Mouse (Mus musculus) cerebellum, adult 2 months (tissue): ENCODE data around the gene Gm49661. TPM values are rescaled to one million over a fixed set of nuclear protein-coding genes. Genes with fewer than 3 reads are reported as not detected.

Experiments used
- DNase-seq, 2 experiments: peaks; one replicate each; pipeline ENCODE4 v3.0.0; 2021
- H3K27ac ChIP-seq: fragments of 200-500 bp; 2 replicates; pipeline ENCODE4 v1.5.1; 2012; ENCODE audit warnings: low read length, control low read depth, inconsistent platforms; ENCODE audit not compliant: insufficient read depth
- H3K27me3 ChIP-seq: fragments of 200-500 bp; 2 replicates; pipeline ENCODE4 v1.6.1; 2012; ENCODE audit warnings: inconsistent platforms, mild to moderate bottlenecking, low read length, moderate library complexity; ENCODE audit not compliant: control insufficient read depth, insufficient read depth
- H3K4me1 ChIP-seq: fragments of 200-500 bp; 2 replicates; pipeline ENCODE4 v1.6.1; 2011; ENCODE audit warnings: low read length; ENCODE audit not compliant: control insufficient read depth, insufficient read depth
- H3K4me3 ChIP-seq: fragments of 200-500 bp; replicated peaks from 2 replicates; pipeline ENCODE3; 2011; ENCODE audit warnings: mild to moderate bottlenecking, low read depth, low read length, control low read depth; ENCODE audit not compliant: insufficient read depth
- CTCF ChIP-seq: fragments of 200-500 bp; IDR thresholded peaks from 2 replicates; pipeline ENCODE4 v1.5.1; 2011; ENCODE audit warnings: low read depth, mild to moderate bottlenecking, control low read depth, low read length, moderate library complexity, borderline replicate concordance; ENCODE audit not compliant: insufficient read depth
- POLR2A ChIP-seq: fragments of 200-500 bp; IDR thresholded peaks from 2 replicates; pipeline ENCODE4 v1.6.1; 2011; ENCODE audit warnings: low read length, control low read depth, borderline replicate concordance; ENCODE audit not compliant: insufficient read depth
- WGBS: fragments of 180-500 bp; shearing (Covaris S2); methylation state at CpG from one replicate; pipeline ENCODE4 v1.1.7; 2018; 5-methylcytosine and 5-hydroxymethylcytosine counted together
- polyA plus RNA-seq: library from polyadenylated mRNA; depleted of rRNA; stranded (reverse); fragments of >200 nt; gene quantifications from 2 replicates; pipeline ENCODE4 v1.2.3, GENCODE M21; 2012

Gm49661 gene
- polyA plus RNA-seq, 1 experiment = not detected

DNA sequence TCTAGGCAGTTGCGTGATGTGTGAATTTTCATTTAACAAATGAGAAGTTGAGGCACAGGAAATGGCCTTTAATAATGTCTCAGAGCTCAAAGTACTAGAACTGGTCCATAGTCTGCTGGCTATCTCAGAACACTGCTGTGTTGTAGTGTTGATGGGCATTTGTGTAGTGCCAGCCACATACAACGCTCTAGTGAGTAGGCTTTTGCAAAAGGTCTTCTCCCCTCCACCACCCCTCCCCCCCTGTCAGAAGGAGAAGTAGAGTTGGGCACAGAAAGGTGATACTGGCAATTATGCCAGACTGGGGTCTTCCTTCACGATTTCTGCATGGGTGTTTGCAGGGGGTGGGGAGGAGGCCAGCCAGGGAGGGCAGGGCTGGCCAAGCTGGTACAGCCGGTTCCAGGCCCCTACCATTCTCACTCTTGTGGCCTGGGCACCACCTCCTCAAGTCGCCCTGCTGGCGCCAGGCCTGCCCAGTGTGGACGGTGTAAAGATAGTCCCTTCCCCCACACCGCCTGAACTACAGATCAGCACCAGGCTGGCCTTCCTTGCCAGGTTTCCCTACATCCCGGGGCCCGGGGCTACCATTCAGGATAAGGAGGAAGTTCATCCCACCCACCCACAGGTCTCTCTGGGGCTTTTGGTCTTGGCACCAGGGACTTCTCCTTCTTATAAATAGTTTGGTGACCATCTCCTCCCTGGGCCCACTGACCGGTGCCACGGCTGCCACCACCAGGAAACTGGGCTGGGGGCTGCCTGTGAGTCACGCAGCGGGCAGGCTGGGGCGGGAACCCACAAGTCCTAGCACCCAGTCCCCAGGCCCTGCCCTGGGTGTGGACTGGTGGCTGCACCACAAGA, 12.6 kb upstream of the Gm49661 start:
- Histone ChIP-seq H3K4me3 (no peak overlapping the region), H3K27ac (no peak overlapping the region), H3K4me1 (peaks cover 5% of the 10 kb centered on the region), H3K27me3 (no peaks in the 10 kb centered on the region)
- WGBS = 61% methylated on average over 15 of the region's 15 CpGs
- peak in 1 of 2 experiments; percentile 14 for DNase-seq
- TF ChIP-seq CTCF = no peak
- no peak for TF ChIP-seq POLR2A

DNA sequence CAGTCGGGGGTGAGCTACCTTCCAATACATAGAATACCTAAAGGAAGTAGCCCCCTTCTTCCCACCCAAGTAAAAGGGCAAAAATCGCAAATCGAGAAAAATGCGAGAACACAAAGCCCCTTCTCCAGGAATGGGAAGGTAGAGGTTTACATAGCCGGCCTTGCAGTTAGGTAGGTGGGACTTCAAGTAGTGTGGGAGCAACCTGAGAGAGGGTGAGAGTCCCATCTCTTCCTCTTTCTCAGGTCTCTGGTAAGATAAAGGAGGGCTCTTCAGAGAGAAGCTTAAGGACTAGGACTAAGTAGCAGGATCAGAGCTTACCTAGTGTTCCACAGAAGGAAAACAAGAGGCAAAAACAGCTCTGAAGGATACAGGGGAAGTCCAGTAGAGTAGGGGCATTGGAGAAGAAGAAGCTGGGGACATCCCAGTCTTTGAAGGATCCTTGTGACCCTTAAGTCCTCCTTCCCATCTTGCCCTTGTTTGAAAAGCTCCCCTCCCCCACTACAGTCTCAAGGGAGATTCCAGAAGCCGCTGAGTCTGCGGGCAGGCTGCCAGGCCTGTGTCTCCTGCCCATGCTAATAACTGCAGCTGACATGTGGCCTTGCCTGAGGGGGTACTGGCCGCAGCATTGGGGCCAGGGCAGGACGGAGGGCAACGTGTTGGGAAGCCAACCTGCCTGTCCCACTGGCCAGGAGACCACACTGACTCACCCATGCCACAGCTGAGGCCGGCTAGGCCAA, 11.6 kb upstream of the Gm49661 start:
- 32% methylated on average over 11 of the region's 11 CpGs for WGBS
- no peak for TF ChIP-seq POLR2A
- no peak for TF ChIP-seq CTCF
- H3K4me1 ChIP-seq = peaks cover 3% of the 10 kb centered on the region; the same call in 1 of the 2 replicates
- H3K27me3 ChIP-seq = no peaks in the 10 kb centered on the region
- H3K27ac ChIP-seq = no peak overlapping the region
- H3K4me3 ChIP-seq = no peak overlapping the region
- peak; percentile 57 to 64 for DNase-seq

DNA sequence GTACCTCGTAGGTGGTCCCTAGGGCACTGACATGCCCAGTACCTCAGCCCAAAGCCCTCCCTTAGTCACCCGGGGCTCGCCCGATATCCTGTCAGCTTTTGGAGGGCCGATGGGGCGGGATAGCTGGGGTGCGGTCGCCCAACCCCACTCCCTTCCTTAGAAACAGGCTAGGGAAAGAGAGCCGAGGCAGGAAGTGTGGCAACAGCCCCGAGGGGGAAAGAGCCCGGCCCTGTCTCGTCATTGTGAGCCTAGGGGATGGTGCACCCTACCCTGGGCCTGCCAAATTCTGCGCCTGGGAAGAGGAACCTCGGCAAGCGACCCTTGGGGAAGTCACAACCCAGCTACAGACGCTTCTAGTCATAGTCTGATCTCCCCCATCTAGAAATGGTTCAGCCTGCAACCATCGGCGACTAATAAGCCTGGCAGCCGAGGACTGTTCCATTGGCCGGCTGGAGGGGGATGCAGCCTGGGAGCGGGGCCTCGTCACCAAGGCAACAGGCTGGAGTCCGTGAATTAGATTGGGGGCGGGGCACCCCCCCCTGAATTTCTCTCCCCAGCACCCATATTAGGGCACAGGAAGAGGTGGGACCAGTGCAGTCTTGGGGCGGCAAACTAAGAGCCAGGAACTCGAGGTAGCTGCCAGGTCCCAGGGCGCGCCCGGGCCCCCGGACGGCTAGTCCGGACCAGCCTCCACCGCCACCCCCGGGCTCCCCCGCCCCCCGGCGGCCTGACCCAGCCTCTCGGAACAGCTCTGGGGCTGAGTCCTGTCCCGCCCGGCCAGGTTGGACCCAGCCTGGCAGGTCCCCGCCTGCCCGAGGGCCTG, 10.6 kb upstream of the Gm49661 start:
- H3K4me1 ChIP-seq = peaks cover 3% of the 10 kb centered on the region; the same call in 1 of the 2 replicates
- TF ChIP-seq POLR2A (no peak), CTCF (no peak)
- H3K27me3 ChIP-seq = no peaks in the 10 kb centered on the region
- peak overlapping the region; percentile 4; the same call in 1 of the 2 replicates for H3K27ac ChIP-seq
- WGBS = 4% methylated on average over 42 of the region's 42 CpGs
- DNase-seq = peak; percentile 90 to 91
- peak overlapping the region; percentile 55 for H3K4me3 ChIP-seq

DNA sequence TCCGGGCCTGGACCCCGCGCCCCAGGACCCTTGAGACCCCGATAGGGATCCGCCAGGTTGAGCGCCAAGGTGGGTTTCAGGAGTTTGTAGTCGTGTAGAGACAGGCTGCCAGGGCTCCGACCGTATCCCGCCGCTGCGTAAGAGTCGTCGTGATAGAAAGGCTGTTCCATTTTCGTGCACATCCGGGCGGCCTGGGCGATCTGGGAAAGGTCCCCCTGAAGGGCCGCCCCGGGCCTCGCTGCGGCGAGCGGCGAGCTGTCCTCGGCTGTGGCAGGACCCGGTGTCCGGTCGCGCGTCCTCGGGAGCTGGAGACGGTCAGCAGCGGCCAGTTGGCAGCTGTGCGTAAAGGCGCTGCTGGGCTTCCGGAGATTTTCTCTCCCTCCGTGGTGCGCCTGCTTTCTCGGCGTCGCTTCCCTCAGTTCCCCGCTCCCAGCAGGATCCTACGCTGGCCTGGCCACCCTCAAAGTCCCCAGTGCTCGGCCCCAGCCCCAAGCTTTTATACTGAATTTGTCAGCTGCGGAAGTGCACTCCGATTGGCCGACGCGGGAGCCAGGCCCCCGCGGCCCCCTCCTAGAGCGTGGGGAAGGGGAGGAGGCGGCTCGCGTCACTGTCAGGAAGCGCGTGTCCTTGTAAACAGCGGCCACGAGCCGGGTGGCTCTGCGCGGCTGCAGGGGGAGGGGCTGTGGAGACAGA, 9.2 kb upstream of the Gm49661 start, which contains the start of gene Junb:
Junb (minus strand) TSS at position 471 of the 693 bp plus-strand sequence.
- Histone ChIP-seq H3K27me3 (no peaks in the 10 kb centered on the region), H3K27ac (peak within 1 kb of the TSS; percentile 82), H3K4me1 (peaks cover 3% of the 10 kb centered on the region), H3K4me3 (peak within 1 kb of the TSS; percentile 54)
- TF ChIP-seq CTCF = no peak
- TF ChIP-seq POLR2A = peak; percentile 99
- DNase-seq = peak; percentile 91 to 94
- under 1% methylated on average over 63 of the region's 63 CpGs for WGBS

DNA sequence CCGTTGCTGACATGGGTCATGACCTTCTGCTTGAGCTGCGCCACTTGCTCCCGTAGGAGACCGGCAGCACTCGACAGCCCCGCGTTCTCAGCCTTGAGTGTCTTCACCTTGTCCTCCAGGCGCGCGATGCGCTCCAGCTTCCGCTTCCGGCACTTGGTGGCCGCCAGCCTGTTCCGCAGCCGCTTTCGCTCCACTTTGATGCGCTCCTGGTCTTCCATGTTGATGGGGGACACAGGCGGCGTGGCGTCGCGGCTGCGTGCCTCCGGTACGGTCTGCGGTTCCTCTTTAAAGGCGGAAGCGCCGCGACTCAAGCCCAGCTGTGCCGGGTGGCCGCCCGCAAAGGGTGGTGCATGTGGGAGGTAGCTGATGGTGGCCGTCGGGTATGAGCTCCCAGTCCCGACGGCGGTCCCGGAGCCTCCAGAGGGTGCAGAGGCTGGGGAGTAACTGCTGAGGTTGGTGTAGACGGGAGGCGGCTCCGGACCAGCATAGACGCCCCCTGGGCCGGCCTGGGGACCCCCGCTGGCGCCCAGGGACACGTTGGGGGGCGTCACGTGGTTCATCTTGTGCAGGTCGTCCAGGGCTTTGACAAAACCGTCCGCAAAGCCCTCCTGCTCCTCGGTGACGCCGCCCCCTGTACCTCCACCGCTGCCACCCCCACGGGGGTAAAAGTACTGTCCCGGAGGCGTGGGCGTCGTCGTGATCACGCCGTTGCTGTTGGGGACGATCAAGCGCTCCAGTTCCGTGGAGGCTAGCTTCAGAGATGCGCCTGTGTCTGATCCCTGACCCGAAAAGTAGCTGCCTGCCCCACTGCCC, 8.4 kb upstream of the Gm49661 start:
- Histone ChIP-seq H3K4me1 (peaks cover 3% of the 10 kb centered on the region), H3K27ac (peak overlapping the region; percentile 82)
- WGBS = under 1% methylated on average over 70 of the region's 70 CpGs

DNA sequence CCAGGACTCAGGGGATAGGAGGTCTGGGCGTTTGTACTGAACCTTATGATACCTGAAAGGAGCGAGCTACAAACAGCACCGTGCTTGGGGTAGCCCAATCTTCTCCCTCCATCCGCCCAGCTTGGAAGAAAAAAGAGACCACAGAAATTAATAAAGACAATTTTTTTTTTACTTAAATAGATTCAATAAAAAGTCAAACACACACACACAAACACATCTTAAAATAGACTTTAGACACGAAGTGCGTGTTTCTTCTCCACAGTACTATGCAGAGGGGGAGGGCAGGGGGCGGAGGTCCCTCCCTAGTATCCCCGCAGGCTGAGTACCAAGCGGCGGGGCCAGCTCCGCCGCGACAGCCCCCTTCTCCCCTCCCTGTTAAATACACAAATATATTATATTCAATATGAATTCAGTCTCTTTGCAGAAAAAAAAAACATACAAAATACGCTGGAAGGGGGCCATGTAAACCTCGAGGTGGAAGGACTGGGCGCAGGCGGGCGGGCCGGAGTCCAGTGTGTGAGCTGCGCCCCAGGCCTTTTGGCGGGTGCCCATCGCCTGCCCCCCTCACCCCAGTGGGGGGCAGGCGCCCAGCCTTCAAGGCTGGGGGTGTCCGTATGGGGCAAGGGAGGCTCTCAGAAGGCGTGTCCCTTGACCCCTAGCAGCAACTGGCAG, 7.7 kb upstream of the Gm49661 start:
- H3K4me1 ChIP-seq = peaks cover 3% of the 10 kb centered on the region
- TF ChIP-seq CTCF (no peak), POLR2A (0 out of 2 replicates have a peak, but pooled peaks have one; percentile 58)
- no peaks in the 10 kb centered on the region for H3K27me3 ChIP-seq
- peak overlapping the region; percentile 24; the same call in 1 of the 2 replicates for H3K27ac ChIP-seq
- WGBS = under 1% methylated on average over 25 of the region's 25 CpGs
- peak overlapping the region; percentile 54 for H3K4me3 ChIP-seq
- DNase-seq = no peak

More for the DNA sequence above, 8.4 kb upstream of the Gm49661 start:
- no peak for TF ChIP-seq CTCF
- TF ChIP-seq POLR2A = no peak
- Histone ChIP-seq H3K27me3 (no peaks in the 10 kb centered on the region), H3K4me3 (peak overlapping the region; percentile 54)
- peak; percentile 59 to 63 for DNase-seq
